Mouse (Mus musculus) midbrain, embryonic 14.5 days (tissue): ENCODE measurements around the gene Tgfbr1. TPM values are rescaled to one million over a fixed set of nuclear protein-coding genes. Genes with fewer than 3 reads are reported as not detected.

Source experiments
- ATAC-seq: fragments of 200-750 bp; cut with Nextera tagmentation; 2 replicates; pipeline ENCODE4 v1.8.0; 2017; ENCODE audit warnings: moderate number of reproducible peaks, moderate library complexity; ENCODE audit not compliant: low FRiP score, low TSS enrichment
- DNase-seq: peaks from one replicate; pipeline ENCODE4 v3.0.0-alpha.2; 2015
- H3K27ac ChIP-seq: fragments of 300-500 bp; sonication (generic); replicated peaks from 2 replicates; pipeline ENCODE4 v1.5.1; 2014; ENCODE audit warnings: mild to moderate bottlenecking, low read depth, low read length, moderate library complexity
- H3K27me3 ChIP-seq: fragments of 300-500 bp; sonication (generic); 2 replicates; pipeline ENCODE4 v1.6.1; 2014; ENCODE audit warnings: low read length, control low read depth, mixed read lengths; ENCODE audit not compliant: control insufficient read depth, insufficient read depth
- H3K36me3 ChIP-seq: fragments of 300-500 bp; sonication (generic); 2 replicates; pipeline ENCODE4 v1.6.1; 2014; ENCODE audit warnings: low read length, control low read depth; ENCODE audit not compliant: control insufficient read depth, insufficient read depth
- H3K4me1 ChIP-seq: fragments of 300-500 bp; sonication (generic); 2 replicates; pipeline ENCODE4 v1.6.1; 2014; ENCODE audit warnings: mild to moderate bottlenecking, antibody characterized with exemption, low read length, control low read depth; ENCODE audit not compliant: control insufficient read depth, insufficient read depth
- H3K4me2 ChIP-seq: fragments of 300-500 bp; sonication (generic); 2 replicates; pipeline ENCODE4 v1.6.1; 2014; ENCODE audit warnings: mild to moderate bottlenecking, low read length, moderate library complexity
- H3K4me3 ChIP-seq: fragments of 300-500 bp; sonication (generic); replicated peaks from 2 replicates; pipeline ENCODE4 v1.5.1; 2014; ENCODE audit warnings: low read depth, low read length
- H3K9ac ChIP-seq: fragments of 300-500 bp; sonication (generic); replicated peaks from 2 replicates; pipeline ENCODE4 v1.6.1; 2014; ENCODE audit warnings: mild to moderate bottlenecking, low read length, moderate library complexity
- H3K9me3 ChIP-seq: fragments of 300-500 bp; sonication (generic); 2 replicates; pipeline ENCODE4 v1.6.1; 2016; ENCODE audit warnings: low read length, control low read depth, mixed read lengths; ENCODE audit not compliant: control insufficient read depth
- WGBS: fragments of 180-500 bp; shearing (Covaris S2); extraction: QIAGEN DNeasy Blood & Tissue Kit; methylation state at CpG from one replicate; pipeline ENCODE4 v1.1.7; 2014; 5-methylcytosine and 5-hydroxymethylcytosine counted together
- polyA plus RNA-seq: library from polyadenylated mRNA; unstranded; fragments of >200 nt; fragmentation: Nextera tagmentation; extraction: Ambion mirVana; gene quantifications from 2 replicates; pipeline ENCODE4 v1.2.1, GENCODE M21; 2014

The Tgfbr1 gene
- 33.9 and 57.4 TPM in 2 replicates for polyA plus RNA-seq

GRCm38 (mm10) chr4:47352803-47353388 lies at the start of gene Tgfbr1:
Tgfbr1 (plus strand) TSS chr4:47353222.
- Histone ChIP-seq H3K27ac (peak within 1 kb of the TSS; percentile 91), H3K4me3 (peak within 1 kb of the TSS; percentile 97), H3K36me3 (no peaks in the 10 kb centered on the region), H3K27me3 (no peaks in the 10 kb centered on the region), H3K9me3 (no peaks in the 10 kb centered on the region), H3K9ac (peak within 1 kb of the TSS; percentile 90), H3K4me2 (peak within 1 kb of the TSS; percentile 79), H3K4me1 (peaks cover 13% of the 10 kb centered on the region)
- ATAC-seq, result peak; percentile 98
- under 1% methylated on average over 50 of the region's 65 CpGs for WGBS
- peak; percentile 99 for DNase-seq

- H3K9me3 ChIP-seq, result no peaks in the 10 kb centered on the region
- no peaks in the 10 kb centered on the region for H3K4me1 ChIP-seq
- H3K36me3 ChIP-seq, result no peaks in the 10 kb centered on the region
- H3K27me3 ChIP-seq, result no peaks in the 10 kb centered on the region
- WGBS, result 84% methylated on average over 5 of the region's 5 CpGs
- DNase-seq (no peak), ATAC-seq (no peak)
- no peak overlapping the region for H3K9ac ChIP-seq
- H3K27ac ChIP-seq, result no peak overlapping the region
- no peak overlapping the region for H3K4me2 ChIP-seq
- H3K4me3 ChIP-seq, result no peak overlapping the region
Observed at GRCm38 (mm10) chr4:47303340-47303998, 49.6 kb upstream of the Tgfbr1 start.

GRCm38 (mm10) chr4:47309886-47310625 lies 43.0 kb upstream of the Tgfbr1 start:
- ATAC-seq, result no peak
- DNase-seq, result no peak
- Histone ChIP-seq H3K9ac (no peak overlapping the region), H3K4me1 (no peaks in the 10 kb centered on the region), H3K36me3 (no peaks in the 10 kb centered on the region), H3K9me3 (no peaks in the 10 kb centered on the region), H3K27ac (no peak overlapping the region), H3K27me3 (no peaks in the 10 kb centered on the region), H3K4me3 (no peak overlapping the region), H3K4me2 (no peak overlapping the region)
- 88% methylated on average over 12 of the region's 12 CpGs for WGBS

- Histone ChIP-seq H3K27ac (no peak overlapping the region), H3K4me2 (no peak overlapping the region), H3K9me3 (no peaks in the 10 kb centered on the region), H3K27me3 (no peaks in the 10 kb centered on the region), H3K4me3 (no peak overlapping the region), H3K4me1 (no peaks in the 10 kb centered on the region), H3K9ac (no peak overlapping the region), H3K36me3 (no peaks in the 10 kb centered on the region)
- WGBS, result 83% methylated on average over 6 of the region's 6 CpGs
- DNase-seq, result no peak
- ATAC-seq, result no peak
Observed at GRCm38 (mm10) chr4:47310812-47311211, 42.2 kb upstream of the Tgfbr1 start.

DNA sequence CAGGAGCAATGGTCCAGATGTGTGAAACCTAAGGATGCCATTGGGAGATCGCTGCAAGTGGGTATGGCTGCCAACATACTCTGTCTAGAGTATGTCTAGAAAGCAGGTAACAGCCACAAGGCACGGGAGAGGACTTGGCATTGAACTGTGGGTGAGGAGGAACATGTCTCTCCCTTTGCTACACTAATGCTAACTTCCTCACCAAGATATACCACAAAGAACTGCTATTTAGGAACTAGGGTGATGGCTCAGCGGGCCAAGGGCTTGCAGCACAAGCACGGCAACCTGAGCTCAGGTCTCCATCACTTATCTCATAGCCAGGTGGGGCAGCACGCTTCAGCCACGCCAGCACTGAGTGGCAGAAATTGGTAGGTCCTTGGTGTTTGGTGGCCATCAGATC lies 41.6 kb upstream of the Tgfbr1 start:
- Histone ChIP-seq H3K36me3 (no peaks in the 10 kb centered on the region), H3K27ac (no peak overlapping the region), H3K4me3 (no peak overlapping the region), H3K4me1 (no peaks in the 10 kb centered on the region), H3K9me3 (no peaks in the 10 kb centered on the region), H3K4me2 (no peak overlapping the region), H3K9ac (no peak overlapping the region), H3K27me3 (no peaks in the 10 kb centered on the region)
- ATAC-seq (no peak), DNase-seq (no peak)
- 93% methylated on average over 6 of the region's 6 CpGs for WGBS

- no peak overlapping the region for H3K27ac ChIP-seq
- peak; percentile 27 for DNase-seq
- no peaks in the 10 kb centered on the region for H3K9me3 ChIP-seq
- no peak overlapping the region for H3K4me2 ChIP-seq
- no peaks in the 10 kb centered on the region for H3K4me1 ChIP-seq
- H3K9ac ChIP-seq, result no peak overlapping the region
- WGBS, result 62% methylated on average over 7 of the region's 7 CpGs
- no peak overlapping the region for H3K4me3 ChIP-seq
- no peak for ATAC-seq
- no peaks in the 10 kb centered on the region for H3K27me3 ChIP-seq
- no peaks in the 10 kb centered on the region for H3K36me3 ChIP-seq
Observed at GRCm38 (mm10) chr4:47311929-47312328, 41.1 kb upstream of the Tgfbr1 start.

GRCm38 (mm10) chr4:47312676-47313075 lies 40.3 kb upstream of the Tgfbr1 start:
- Histone ChIP-seq H3K4me2 (no peak overlapping the region), H3K4me3 (no peak overlapping the region), H3K9ac (no peak overlapping the region), H3K36me3 (no peaks in the 10 kb centered on the region), H3K27ac (no peak overlapping the region), H3K9me3 (no peaks in the 10 kb centered on the region), H3K4me1 (no peaks in the 10 kb centered on the region), H3K27me3 (no peaks in the 10 kb centered on the region)
- WGBS, result 86% methylated on average over 14 of the region's 14 CpGs
- ATAC-seq, result no peak
- no peak for DNase-seq

DNA sequence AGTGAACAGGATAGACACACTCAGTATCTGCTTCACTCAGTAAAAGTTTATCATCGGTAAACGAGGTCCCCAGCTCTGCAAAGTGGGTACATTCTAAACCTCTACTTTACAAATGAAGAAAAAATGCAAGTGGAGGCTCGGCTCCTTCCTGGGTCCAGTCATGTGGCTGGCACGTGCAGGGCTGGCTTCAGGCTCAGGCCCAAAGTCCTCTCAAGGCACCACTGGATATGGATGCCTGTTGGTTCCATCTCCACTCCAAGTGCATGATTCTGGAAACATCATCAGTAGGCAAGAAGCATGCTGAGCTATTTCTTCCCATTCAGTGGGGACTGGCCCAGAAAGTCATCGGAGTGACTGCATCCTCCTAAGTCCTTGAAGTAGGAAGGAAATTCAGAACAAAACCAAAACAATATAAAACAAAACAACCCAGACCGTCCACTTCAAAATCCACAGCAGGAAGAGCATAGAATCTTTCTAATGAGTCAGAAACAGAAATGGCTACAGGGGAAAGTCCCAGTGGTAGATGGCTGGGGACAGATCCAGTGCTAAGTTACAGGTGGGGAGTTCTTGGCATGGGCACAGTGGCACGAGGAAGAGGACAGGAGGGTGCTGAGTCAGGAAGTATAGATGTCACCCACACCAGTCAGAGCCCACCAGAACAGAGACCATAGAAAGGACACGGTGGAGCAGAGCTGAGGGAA lies 39.2 kb upstream of the Tgfbr1 start:
- H3K27ac ChIP-seq, result no peak overlapping the region
- DNase-seq, result no peak
- H3K4me3 ChIP-seq, result no peak overlapping the region
- no peaks in the 10 kb centered on the region for H3K27me3 ChIP-seq
- H3K9ac ChIP-seq, result no peak overlapping the region
- H3K9me3 ChIP-seq, result no peaks in the 10 kb centered on the region
- H3K4me1 ChIP-seq, result no peaks in the 10 kb centered on the region
- WGBS, result 91% methylated on average over 8 of the region's 8 CpGs
- no peak for ATAC-seq
- H3K36me3 ChIP-seq, result no peaks in the 10 kb centered on the region
- H3K4me2 ChIP-seq, result no peak overlapping the region
